Mouse (Mus musculus) bone marrow, adult 2 months (tissue): ENCODE measurements around the gene Itga4.

Experiments used
- CTCF ChIP-seq: fragments of 200-500 bp; IDR thresholded peaks from 2 replicates; pipeline ENCODE4 v1.5.1; 2011; ENCODE audit warnings: low read length, control low read depth; ENCODE audit not compliant: control insufficient read depth, insufficient read depth
- POLR2A ChIP-seq: fragments of 200-500 bp; IDR thresholded peaks from 2 replicates; pipeline ENCODE4 v1.6.1; 2011; ENCODE audit warnings: low read depth, mild to moderate bottlenecking, control low read depth, low read length, borderline replicate concordance; ENCODE audit not compliant: control insufficient read depth

DNA sequence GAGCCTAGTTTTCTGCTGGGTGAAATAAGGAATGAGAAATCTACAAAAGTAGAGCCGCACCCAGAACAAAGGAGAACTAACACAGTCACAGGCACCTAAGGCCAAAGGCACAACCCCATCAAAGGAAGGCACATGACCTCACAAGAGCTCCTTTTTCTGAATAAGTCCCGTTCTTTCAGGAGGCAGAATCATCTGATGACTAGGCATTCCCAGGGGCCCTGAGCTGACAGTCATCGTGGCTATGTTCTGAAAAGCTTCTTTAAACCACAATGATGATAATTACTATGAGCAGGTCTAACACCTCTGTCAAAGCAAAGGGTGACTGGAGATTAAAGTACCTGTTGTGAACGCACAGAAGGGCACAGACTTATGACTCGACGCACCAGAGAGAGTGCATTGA, 108.7 kb downstream of the Itga4 start:
- TF ChIP-seq CTCF (no peak), POLR2A (no peak)
